Comparison of ENCODE assay signal across 12 mouse cellular contexts in genomic region chr17:31748158-31748557, GRCm38 (mm10).
DNase-seq lines count a peak whose midpoint lies in the region; ATAC-seq and TF ChIP-seq lines count a peak whose summit lies in the region.
"Had no signal": no experiment of that assay in that cellular context is flagged by ENCODE, and none has a peak within 500 bp of the region (broad histone marks: within the 10 kb centered on the region; RNA-seq: fewer than 3 reads in every experiment).

No protein-coding gene starts in this region.

- TF ChIP-seq POLR2A in cerebellum, adult 2 months (IDR thresholded peaks at IDR 0.05; ENCODE audit: borderline replicate concordance, insufficient read depth, low read length), result no peak

- no peak overlapping the region for H3K9ac ChIP-seq in liver, embryonic 12.5 days
- no peak overlapping the region for H3K9ac ChIP-seq in liver, embryonic 11.5 days (ENCODE audit: low read depth, low read length)
- H3K9ac ChIP-seq in heart, embryonic 14.5 days (ENCODE audit: low read length), result no peak overlapping the region

- ATAC-seq in liver, embryonic 12.5 days, result no peak
- no peak for ATAC-seq in liver, embryonic 11.5 days (replicated peaks; ENCODE audit: low FRiP score)
- no peak for ATAC-seq in heart, embryonic 14.5 days (ENCODE audit: insufficient number of reproducible peaks, insufficient read depth, low FRiP score, low read depth)
- ATAC-seq: forebrain, embryonic 14.5 days had no signal

- H3K4me1 ChIP-seq in liver, embryonic 12.5 days, result peaks cover 29% of the 10 kb centered on the region
- H3K4me1 ChIP-seq in liver, embryonic 11.5 days (replicated peaks; ENCODE audit: control insufficient read depth, insufficient read depth, low read length), result peaks cover 17% of the 10 kb centered on the region
- peaks cover 37 to 41% of the 10 kb centered on the region in 2 experiments for H3K4me1 ChIP-seq in heart, embryonic 14.5 days (ENCODE audit: control insufficient read depth in 2 of 2, insufficient read depth in 2 of 2, low read length in 2 of 2)
- H3K4me1 ChIP-seq in cerebellum, adult 2 months (ENCODE audit: control insufficient read depth, insufficient read depth, low read length), result no peaks in the 10 kb centered on the region

- H3K36me3 ChIP-seq in liver, embryonic 12.5 days, result no peaks in the 10 kb centered on the region
- no peaks in the 10 kb centered on the region for H3K36me3 ChIP-seq in liver, embryonic 11.5 days (ENCODE audit: control insufficient read depth, insufficient read depth, low read length)
- H3K36me3 ChIP-seq in heart, embryonic 14.5 days (ENCODE audit: control insufficient read depth, insufficient read depth, low read length), result no peaks in the 10 kb centered on the region

- WGBS in liver, embryonic 12.5 days (ENCODE audit: insufficient replicate concordance), result 85% methylated on average over 2 of the region's 2 CpGs
- 78% methylated on average over 2 of the region's 2 CpGs for WGBS in liver, embryonic 11.5 days
- WGBS in heart, embryonic 14.5 days, result 74% methylated on average over 2 of the region's 2 CpGs
- 82% methylated on average over 2 of the region's 2 CpGs for WGBS in cerebellum, adult 2 months

- DNase-seq in liver, embryonic 11.5 days (ENCODE audit: low spot score), result no peak
- peak; percentile 41 to 43 for DNase-seq in kidney, postnatal 36 days
- DNase-seq in urinary bladder, postnatal 14 days (ENCODE audit: low spot score), result peak; percentile 63
- no peak for DNase-seq in testis, postnatal 10 days (ENCODE audit: low spot score)
- DNase-seq in cerebellum, adult 2 months, result no peak
- DNase-seq in left cerebral cortex, adult 2 months (ENCODE audit: extremely low spot score in 1 of 2, low spot score in 2 of 2), result no peak
- DNase-seq: cerebellum, adult 9-10 months; left cerebral cortex, postnatal 4 days; thymus, adult 2 months had no signal

- H3K4me2 ChIP-seq in liver, embryonic 12.5 days, result no peak overlapping the region
- H3K4me2 ChIP-seq in liver, embryonic 11.5 days, result no peak overlapping the region
- no peak overlapping the region for H3K4me2 ChIP-seq in heart, embryonic 14.5 days (ENCODE audit: low read length)

- intact Hi-C loops in left cerebral cortex, adult 2 months (cut with DNase I), result no loop called here

- no peaks in the 10 kb centered on the region for H3K27me3 ChIP-seq in liver, embryonic 12.5 days (replicated peaks)
- no peaks in the 10 kb centered on the region for H3K27me3 ChIP-seq in liver, embryonic 11.5 days (replicated peaks; ENCODE audit: control insufficient read depth, insufficient read depth, low read length)
- no peaks in the 10 kb centered on the region for H3K27me3 ChIP-seq in heart, embryonic 14.5 days (ENCODE audit: control insufficient read depth, insufficient read depth, low read length)
- peaks cover 1% of the 10 kb centered on the region; the same call in 1 of the 2 replicates for H3K27me3 ChIP-seq in cerebellum, adult 2 months (ENCODE audit: control insufficient read depth, insufficient read depth, low read length)

- H3K27ac ChIP-seq in liver, embryonic 12.5 days, result peak overlapping the region; percentile 53
- no peak overlapping the region for H3K27ac ChIP-seq in liver, embryonic 11.5 days (ENCODE audit: low read depth, low read length)
- H3K27ac ChIP-seq in heart, embryonic 14.5 days (replicated peaks in 1 of 2; ENCODE audit: control insufficient read depth in 1 of 2, insufficient read depth in 1 of 2, low read depth in 2 of 2, low read length in 2 of 2), result peak overlapping the region; percentile 58 to 99
- H3K27ac ChIP-seq in cerebellum, adult 2 months (ENCODE audit: insufficient read depth, low read length), result no peak overlapping the region
- no peak overlapping the region for H3K27ac ChIP-seq in left cerebral cortex, adult 2 months

- H3K4me3 ChIP-seq in liver, embryonic 12.5 days, result no peak overlapping the region
- no peak overlapping the region for H3K4me3 ChIP-seq in liver, embryonic 11.5 days (ENCODE audit: low read depth, low read length)
- H3K4me3 ChIP-seq in heart, embryonic 14.5 days (ENCODE audit: control insufficient read depth in 1 of 2, insufficient read depth in 1 of 2, low read depth in 1 of 2, low read length in 2 of 2), result no peak overlapping the region
- no peak overlapping the region for H3K4me3 ChIP-seq in cerebellum, adult 2 months (replicated peaks; ENCODE audit: insufficient read depth, low read depth, low read length)
- no peak overlapping the region for H3K4me3 ChIP-seq in left cerebral cortex, adult 2 months

- H3K9me3 ChIP-seq in liver, embryonic 12.5 days (replicated peaks), result no peaks in the 10 kb centered on the region
- H3K9me3 ChIP-seq in liver, embryonic 11.5 days (ENCODE audit: control insufficient read depth, low read length), result no peaks in the 10 kb centered on the region
- H3K9me3 ChIP-seq in heart, embryonic 14.5 days (ENCODE audit: control insufficient read depth, low read length), result no peaks in the 10 kb centered on the region

- TF ChIP-seq CTCF in cerebellum, adult 2 months (IDR thresholded peaks at IDR 0.05; ENCODE audit: borderline replicate concordance, insufficient read depth, low read depth, low read length), result no peak
- no peak for TF ChIP-seq CTCF in left cerebral cortex, adult 2 months (IDR thresholded peaks at IDR 0.05)

Comparison
In these comparisons a context has a peak if more than half of its experiments do, and no peak if none do; other contexts are left out.
1. H3K27ac ChIP-seq: peak in liver, embryonic 12.5 days (single experiment) and heart, embryonic 14.5 days (2 of 2); none in liver, embryonic 11.5 days (single experiment), cerebellum, adult 2 months (single experiment) and left cerebral cortex, adult 2 months (single experiment).
2. DNase-seq: peak in kidney, postnatal 36 days (2 of 2) and urinary bladder, postnatal 14 days (single experiment); none in liver, embryonic 11.5 days (single experiment), testis, postnatal 10 days (single experiment), cerebellum, adult 2 months (0 of 2) and left cerebral cortex, adult 2 months (0 of 2).